Mouse (Mus musculus): ENCODE data around the gene Gm21915.

Gm21915 gene

DNA sequence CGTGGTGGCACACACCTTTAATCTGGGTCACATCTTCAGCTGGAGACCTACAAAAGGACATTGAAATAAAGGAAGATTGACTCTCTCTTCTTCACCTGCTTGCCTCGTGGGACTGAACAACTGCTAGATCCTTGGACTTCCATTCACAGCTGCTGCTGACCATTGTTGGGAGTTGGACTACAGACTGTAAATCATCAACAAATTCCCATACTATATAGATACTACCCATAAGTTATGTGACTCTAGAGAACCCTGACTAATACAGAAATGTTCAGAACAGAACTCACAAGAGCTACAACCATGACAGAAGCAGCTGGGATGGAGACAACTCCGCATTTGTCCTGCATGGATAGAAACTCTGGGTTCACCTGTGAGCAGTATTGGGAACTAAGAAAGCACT, at the start of gene Gm21915:
TSS of gene Gm21915 (plus strand) at position 301 of the 400 bp plus-strand sequence.
- CTCF ChIA-PET, result interaction anchor here (0.7 kb wide), 1 partner anchor 74 kb away, joined by 8 read pairs; no protein-coding TSS in a partner anchor

- CTCF ChIA-PET, result no interaction called here
Observed at GRCm38 (mm10) chr9:40622265-40622664, 48.1 kb upstream of the Gm21915 start.

- CTCF ChIA-PET, result no interaction called here
Observed at GRCm38 (mm10) chr9:40622793-40623192, 47.6 kb upstream of the Gm21915 start.

GRCm38 (mm10) chr9:40625341-40625740, 45.1 kb upstream of the Gm21915 start:
- CTCF ChIA-PET, result no interaction called here

- CTCF ChIA-PET, result no interaction called here
Observed at GRCm38 (mm10) chr9:40626566-40626965, 43.8 kb upstream of the Gm21915 start.

- CTCF ChIA-PET, result no interaction called here
Observed at GRCm38 (mm10) chr9:40627146-40627713, 43.2 kb upstream of the Gm21915 start.

DNA sequence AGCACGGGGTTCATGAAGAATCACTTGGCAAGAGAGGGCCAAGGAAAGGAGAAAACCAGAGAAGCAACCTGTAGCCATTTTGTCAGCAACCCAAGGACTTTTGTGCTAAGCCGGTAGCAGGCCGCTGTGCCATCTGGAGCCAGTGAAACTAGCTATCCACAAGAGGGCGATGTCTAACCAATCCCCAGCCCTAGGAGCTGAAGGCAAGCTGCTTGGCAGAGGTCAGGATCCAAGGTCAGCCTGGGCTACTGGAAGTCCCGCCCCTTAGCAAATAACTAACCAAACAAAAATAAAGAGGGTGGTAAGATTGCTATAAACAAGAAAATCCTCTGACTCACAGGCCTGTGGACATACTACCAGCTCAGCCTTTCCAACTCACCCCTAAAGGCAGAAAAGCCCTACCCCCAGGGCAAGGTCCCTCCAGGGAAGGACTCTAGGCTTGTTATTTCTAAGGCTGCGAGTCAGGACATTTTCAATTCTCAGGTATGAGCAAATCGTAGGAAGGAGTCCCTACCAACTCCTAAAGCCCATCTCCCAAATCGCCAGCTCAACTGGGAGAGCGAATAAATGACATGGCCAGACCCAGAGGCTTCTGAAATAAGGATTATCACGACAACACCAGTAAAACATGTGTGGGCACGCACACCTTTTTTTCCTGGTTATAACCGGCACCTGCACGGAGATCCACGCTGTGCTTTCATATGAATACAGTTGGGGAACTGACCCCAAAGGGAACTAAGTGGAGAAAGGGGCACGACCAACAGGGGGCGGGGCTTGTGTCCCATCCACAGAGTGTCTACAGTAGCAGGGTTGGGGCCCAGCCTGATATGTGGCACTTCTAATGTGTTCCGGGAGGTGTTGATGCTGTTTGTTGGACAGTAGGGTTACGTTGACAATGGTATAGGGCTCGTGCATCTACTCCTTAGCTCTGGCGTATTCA, 42.0 kb upstream of the Gm21915 start:
- CTCF ChIA-PET, result no interaction called here

GRCm38 (mm10) chr9:40629441-40629840, 41.0 kb upstream of the Gm21915 start:
- CTCF ChIA-PET, result interaction anchor here (0.5 to 0.6 kb wide), 2 partner anchors 153 to 166 kb away, joined by 6 to 9 read pairs; no protein-coding TSS in a partner anchor

DNA sequence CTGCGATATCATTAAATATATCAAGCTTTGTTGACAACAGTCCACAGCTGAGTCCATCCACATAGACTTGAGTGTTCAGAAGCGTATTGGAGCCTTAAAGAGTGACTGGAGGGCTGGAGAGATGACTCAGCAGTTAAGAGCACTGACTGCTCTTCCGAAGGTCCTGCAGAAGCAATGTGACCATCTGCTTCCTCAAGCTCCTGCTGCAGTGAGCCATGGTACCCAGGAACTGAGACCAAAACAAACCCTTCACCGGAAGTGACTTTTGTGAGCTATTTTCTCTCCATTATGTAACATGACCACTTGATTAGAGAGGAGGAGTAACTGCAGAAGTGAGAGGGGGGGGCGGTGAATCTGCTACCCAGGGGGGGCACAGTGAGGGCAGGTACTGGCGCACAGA, 39.3 kb upstream of the Gm21915 start:
- CTCF ChIA-PET, result interaction anchor here (0.6 kb wide), 2 partner anchors 108 to 439 kb away, joined by 4 to 8 read pairs; no protein-coding TSS in a partner anchor

DNA sequence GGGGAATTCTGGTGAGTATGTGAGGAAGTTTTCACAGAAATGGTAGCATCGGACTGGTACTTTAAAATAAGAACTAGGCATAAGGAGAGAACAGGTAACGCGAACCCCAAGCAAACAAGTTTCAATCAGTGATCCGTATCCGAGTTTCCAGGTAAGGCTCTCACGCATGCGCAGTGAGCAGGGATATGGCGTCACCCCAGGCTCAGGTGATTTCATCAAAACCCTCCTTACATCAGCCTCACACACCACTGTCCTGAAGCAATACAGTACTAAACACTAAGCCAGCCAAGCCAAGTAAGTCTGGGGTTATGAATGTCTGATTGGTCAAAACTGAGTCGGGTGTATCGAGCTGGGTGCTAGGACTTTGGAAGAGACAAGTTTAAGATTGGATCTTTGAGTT, 38.9 kb upstream of the Gm21915 start:
- CTCF ChIA-PET, result interaction anchor here (0.6 kb wide), 1 partner anchor 107 kb away, joined by 8 read pairs; no protein-coding TSS in a partner anchor

- CTCF ChIA-PET, result interaction anchor here (0.6 to 1.9 kb wide), 6 partner anchors 15 to 121 kb away, joined by 3 to 6 read pairs (median 3); no protein-coding TSS in a partner anchor
Observed at GRCm38 (mm10) chr9:40636054-40636453, 34.4 kb upstream of the Gm21915 start.

GRCm38 (mm10) chr9:40637705-40638393, 32.6 kb upstream of the Gm21915 start:
- CTCF ChIA-PET, result interaction anchor here (0.7 kb wide), 2 partner anchors 112 to 120 kb away, joined by 3 to 6 read pairs; no protein-coding TSS in a partner anchor

GRCm38 (mm10) chr9:40638394-40639049, 31.9 kb upstream of the Gm21915 start:
- CTCF ChIA-PET, result interaction anchor here (0.7 kb wide), 1 partner anchor 112 kb away, joined by 3 read pairs; no protein-coding TSS in a partner anchor

DNA sequence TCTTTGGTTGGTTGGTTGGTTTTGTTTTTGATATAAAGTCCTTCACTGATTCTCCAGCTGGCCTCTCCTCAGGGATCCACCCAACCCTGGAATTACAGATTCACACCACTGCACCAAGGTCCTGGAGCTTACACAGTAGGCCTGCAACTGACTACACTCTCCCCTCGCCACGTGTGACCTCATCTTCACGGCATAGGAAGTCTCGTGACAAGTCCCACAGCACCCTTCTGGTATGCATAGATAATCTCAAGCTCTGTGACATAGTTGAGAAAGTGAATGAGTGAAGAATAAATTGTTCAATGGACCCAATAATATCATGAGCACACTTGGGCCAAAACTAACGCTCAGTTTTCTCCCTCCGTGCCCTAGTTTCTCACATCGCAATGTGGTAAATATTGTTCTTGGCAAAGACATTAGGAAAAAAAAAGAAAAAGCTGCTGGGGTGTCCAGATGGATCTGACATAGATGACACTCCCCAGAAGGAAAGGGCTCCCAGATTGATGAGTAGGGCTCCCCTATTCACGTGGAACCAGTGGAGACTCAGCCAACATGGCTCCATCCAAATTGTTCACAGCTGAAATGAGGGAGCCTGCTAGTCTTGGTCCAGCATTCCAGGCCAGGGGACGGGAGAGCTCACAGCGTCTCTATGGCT, 30.8 kb upstream of the Gm21915 start:
- CTCF ChIA-PET, result interaction anchor here (0.6 kb wide), 1 partner anchor 98 kb away, joined by 12 read pairs; no protein-coding TSS in a partner anchor

DNA sequence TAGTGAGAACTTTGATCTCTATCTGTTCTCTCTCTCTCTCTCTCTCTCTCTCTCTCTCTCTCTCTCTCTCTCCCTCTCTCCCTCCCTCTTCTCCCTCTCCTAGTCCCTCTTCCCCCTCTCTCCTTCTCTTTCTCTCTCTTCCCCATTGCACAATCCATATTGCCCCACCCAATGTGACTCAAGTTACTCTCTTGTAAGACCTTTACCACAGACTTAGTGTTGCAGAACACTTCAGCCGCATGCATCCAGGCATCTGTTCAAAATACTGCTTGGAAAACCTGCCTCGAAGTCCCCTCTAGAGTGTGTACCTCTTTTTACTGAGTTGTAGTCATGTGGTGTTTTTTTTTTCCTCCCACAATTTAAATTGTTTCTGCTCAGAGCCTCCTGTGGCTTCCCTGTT, 29.1 kb upstream of the Gm21915 start:
- CTCF ChIA-PET, result no interaction called here

GRCm38 (mm10) chr9:40642470-40643220, 27.8 kb upstream of the Gm21915 start:
- CTCF ChIA-PET, result no interaction called here

- CTCF ChIA-PET, result no interaction called here
Observed at GRCm38 (mm10) chr9:40649444-40649843, 21.0 kb upstream of the Gm21915 start.

DNA sequence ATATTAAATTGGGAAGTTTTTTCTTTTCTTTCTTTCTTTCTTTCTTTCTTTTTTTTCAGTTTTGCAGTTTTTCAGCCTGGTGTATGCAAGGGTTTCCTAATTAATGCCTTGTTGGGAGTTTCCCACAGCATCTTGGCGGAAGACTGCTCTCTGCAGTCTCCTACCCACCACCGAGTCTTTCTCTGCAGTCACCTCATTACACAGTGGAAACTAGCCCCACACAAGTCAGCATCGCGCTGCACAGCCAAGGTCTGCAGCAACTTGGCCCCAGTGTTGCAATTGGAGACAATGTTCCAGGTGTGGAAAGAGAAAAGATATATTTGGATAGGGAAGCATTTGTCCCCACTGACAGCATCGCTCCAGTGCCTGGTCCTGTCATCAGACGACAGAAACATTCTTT, 20.4 kb upstream of the Gm21915 start:
- CTCF ChIA-PET, result no interaction called here

- CTCF ChIA-PET, result no interaction called here
Observed at GRCm38 (mm10) chr9:40651239-40651859, 19.1 kb upstream of the Gm21915 start.

DNA sequence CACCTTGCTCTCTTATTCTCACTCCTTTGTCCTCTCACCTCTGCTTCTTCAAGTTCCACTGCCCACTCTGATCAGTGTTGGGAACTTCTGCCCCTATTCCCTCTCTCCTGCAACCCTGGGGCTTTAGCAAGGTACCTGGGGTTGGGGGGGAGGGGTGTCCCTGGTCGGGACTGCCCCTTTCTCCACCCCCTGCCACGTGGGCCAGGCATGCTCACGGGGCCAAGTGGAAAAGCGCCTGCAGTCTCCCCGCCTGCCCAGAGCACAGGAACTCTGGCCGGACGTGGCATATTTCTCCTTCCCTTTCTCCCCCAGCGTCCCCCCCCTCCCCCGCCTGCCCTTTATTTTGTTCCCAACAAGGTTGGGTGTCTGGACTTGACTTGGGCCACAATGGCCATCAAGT, 17.7 kb upstream of the Gm21915 start:
- CTCF ChIA-PET, result no interaction called here

All from spleen, embryonic (tissue).